Mouse (Mus musculus) testis, adult 2 months (tissue): ENCODE measurements around the gene Bahcc1. TPM values are rescaled to one million over a fixed set of nuclear protein-coding genes. Genes with fewer than 3 reads are reported as not detected.

Source experiments
- H3K27ac ChIP-seq: fragments of 200-500 bp; 2 replicates; pipeline ENCODE4 v1.5.1; 2012; ENCODE audit warnings: low read depth, low read length; ENCODE audit not compliant: control insufficient read depth, insufficient read depth
- H3K27me3 ChIP-seq: fragments of 200-500 bp; 2 replicates; pipeline ENCODE4 v1.6.1; 2012; ENCODE audit warnings: mild to moderate bottlenecking, low read length, moderate library complexity; ENCODE audit not compliant: control insufficient read depth, insufficient read depth
- H3K36me3 ChIP-seq: fragments of 200-500 bp; 2 replicates; pipeline ENCODE4 v1.6.1; 2012; ENCODE audit warnings: mild to moderate bottlenecking, low read length; ENCODE audit not compliant: control insufficient read depth, insufficient read depth
- H3K4me1 ChIP-seq: fragments of 200-500 bp; 2 replicates; pipeline ENCODE4 v1.6.1; 2012; ENCODE audit warnings: low read length; ENCODE audit not compliant: control insufficient read depth, insufficient read depth
- H3K4me3 ChIP-seq: fragments of 200-500 bp; 2 replicates; pipeline ENCODE4 v1.5.1; 2012; ENCODE audit warnings: low read depth, mild to moderate bottlenecking, low read length, moderate library complexity, mixed read lengths; ENCODE audit not compliant: control insufficient read depth
- CTCF ChIP-seq: fragments of 200-500 bp; IDR thresholded peaks from 2 replicates; pipeline ENCODE4 v1.5.1; 2012; ENCODE audit warnings: low read depth, mild to moderate bottlenecking, inconsistent platforms, low read length, moderate library complexity; ENCODE audit not compliant: control insufficient read depth, insufficient read depth, insufficient replicate concordance
- POLR2A ChIP-seq: fragments of 200-500 bp; IDR thresholded peaks from 2 replicates; pipeline ENCODE4 v1.6.1; 2012; ENCODE audit warnings: low read depth, mild to moderate bottlenecking, inconsistent platforms, low read length, moderate library complexity; ENCODE audit not compliant: control insufficient read depth
- polyA plus RNA-seq: library from polyadenylated mRNA; depleted of rRNA; stranded (reverse); fragments of >200 nt; gene quantifications from 2 replicates; pipeline ENCODE4 v1.2.3, GENCODE M21; 2012

Gene Bahcc1
- polyA plus RNA-seq, 1 experiment = 2.9 TPM

- no peaks in the 10 kb centered on the region for H3K27me3 ChIP-seq
- no peaks in the 10 kb centered on the region for H3K36me3 ChIP-seq
- H3K4me3 ChIP-seq = no peak overlapping the region
Measured at GRCm38 (mm10) chr11:120268195-120268967, 35.6 kb downstream of the Bahcc1 start.

GRCm38 (mm10) chr11:120269007-120269406 lies 36.3 kb downstream of the Bahcc1 start:
- Histone ChIP-seq H3K4me3 (no peak overlapping the region), H3K36me3 (no peaks in the 10 kb centered on the region), H3K27me3 (no peaks in the 10 kb centered on the region), H3K4me1 (no peaks in the 10 kb centered on the region), H3K27ac (no peak overlapping the region)
- TF ChIP-seq POLR2A = no peak
- no peak for TF ChIP-seq CTCF

More at GRCm38 (mm10) chr11:120268195-120268967, 35.6 kb downstream of the Bahcc1 start:
- H3K4me1 ChIP-seq = no peaks in the 10 kb centered on the region
- no peak overlapping the region for H3K27ac ChIP-seq
- TF ChIP-seq POLR2A = no peak
- no peak for TF ChIP-seq CTCF

- TF ChIP-seq POLR2A (no peak), CTCF (no peak)
- Histone ChIP-seq H3K27me3 (no peaks in the 10 kb centered on the region), H3K27ac (no peak overlapping the region), H3K4me3 (no peak overlapping the region), H3K36me3 (no peaks in the 10 kb centered on the region), H3K4me1 (no peaks in the 10 kb centered on the region)
Measured at GRCm38 (mm10) chr11:120269498-120270104, 36.9 kb downstream of the Bahcc1 start.

DNA sequence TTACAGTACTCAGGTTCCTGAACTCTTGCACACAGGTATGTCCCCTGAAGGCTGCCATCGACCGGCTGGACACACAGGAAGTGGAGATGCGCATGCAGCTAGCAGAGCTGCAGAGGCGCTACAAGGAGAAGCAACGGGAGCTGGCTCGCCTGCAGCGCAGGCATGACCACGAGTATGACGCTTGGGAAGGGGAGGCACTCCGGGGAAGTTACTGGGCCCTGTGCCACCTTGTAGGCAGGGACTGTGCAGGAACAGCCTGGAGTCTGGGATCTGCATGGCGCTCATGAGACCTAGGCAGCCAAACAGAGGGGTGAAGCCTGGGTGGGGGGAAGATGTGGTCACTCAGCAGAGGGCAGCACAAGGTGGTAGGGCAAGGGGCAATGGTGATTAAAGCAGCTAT lies 46.6 kb downstream of the Bahcc1 start:
- TF ChIP-seq CTCF (no peak), POLR2A (no peak)
- Histone ChIP-seq H3K27me3 (no peaks in the 10 kb centered on the region), H3K27ac (no peak overlapping the region), H3K4me3 (no peak overlapping the region), H3K4me1 (no peaks in the 10 kb centered on the region; the same call in 1 of the 2 replicates), H3K36me3 (no peaks in the 10 kb centered on the region)

- Histone ChIP-seq H3K27me3 (no peaks in the 10 kb centered on the region), H3K4me1 (no peaks in the 10 kb centered on the region; the same call in 1 of the 2 replicates), H3K4me3 (peak overlapping the region; percentile 19), H3K27ac (no peak overlapping the region), H3K36me3 (no peaks in the 10 kb centered on the region)
- TF ChIP-seq POLR2A = no peak
- peak; percentile 37; the same call in 1 of the 2 replicates for TF ChIP-seq CTCF
Measured at GRCm38 (mm10) chr11:120280281-120280773, 47.6 kb downstream of the Bahcc1 start.

GRCm38 (mm10) chr11:120280774-120281173 lies 48.0 kb downstream of the Bahcc1 start:
- Histone ChIP-seq H3K36me3 (no peaks in the 10 kb centered on the region), H3K4me1 (no peaks in the 10 kb centered on the region; the same call in 1 of the 2 replicates), H3K4me3 (peak overlapping the region; percentile 19), H3K27me3 (no peaks in the 10 kb centered on the region), H3K27ac (no peak overlapping the region)
- TF ChIP-seq POLR2A (no peak), CTCF (no peak)

DNA sequence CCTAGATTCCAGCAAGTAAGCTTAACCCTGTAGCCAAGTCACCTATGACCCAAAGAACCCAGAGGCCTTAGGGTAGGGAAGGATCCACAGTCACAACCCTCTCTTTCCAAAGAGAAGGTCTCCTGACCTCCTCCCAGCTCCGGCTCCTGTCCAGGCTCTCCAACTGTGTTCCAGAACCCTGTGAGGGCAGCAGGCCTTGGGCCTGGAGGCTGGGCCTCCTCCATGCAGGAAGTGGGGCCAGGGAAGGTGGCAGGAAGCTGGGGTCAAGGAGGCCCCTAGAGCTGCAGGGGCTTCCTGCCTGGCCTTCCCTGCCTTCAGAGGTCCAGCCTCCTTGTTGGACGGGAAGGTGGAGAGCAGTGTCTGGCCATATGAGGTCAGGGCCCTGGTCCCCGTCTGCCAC lies 48.5 kb downstream of the Bahcc1 start:
- H3K4me3 ChIP-seq = no peak overlapping the region
- TF ChIP-seq CTCF (no peak), POLR2A (no peak)
- no peaks in the 10 kb centered on the region; the same call in 1 of the 2 replicates for H3K4me1 ChIP-seq
- no peak overlapping the region for H3K27ac ChIP-seq
- no peaks in the 10 kb centered on the region for H3K36me3 ChIP-seq
- no peaks in the 10 kb centered on the region for H3K27me3 ChIP-seq
